Mouse (Mus musculus) C2C12 (cell line): ENCODE measurements around the gene Slc2a4. TPM values are rescaled to one million over a fixed set of nuclear protein-coding genes. Genes with fewer than 3 reads are reported as not detected.

Source experiments
- H3K27me3 ChIP-seq: one replicate; pipeline ENCODE4 v1.6.1; 2011; ENCODE audit not compliant: control insufficient read depth, insufficient read depth, insufficient read length
- H3K36me3 ChIP-seq: one replicate; pipeline ENCODE4 v1.6.1; 2011; ENCODE audit not compliant: control insufficient read depth, insufficient read depth
- H3K4me3 ChIP-seq: one replicate; pipeline ENCODE4 v1.5.1; 2011; ENCODE audit warnings: mild to moderate bottlenecking, control low read depth; ENCODE audit not compliant: poor library complexity, insufficient read depth, severe bottlenecking
- H3K79me2 ChIP-seq: one replicate; pipeline ENCODE4 v1.6.1; 2011; ENCODE audit not compliant: control insufficient read depth, insufficient read depth
- H3K79me3 ChIP-seq: one replicate; pipeline ENCODE4 v1.6.1; 2011; ENCODE audit warnings: low read depth, control low read depth
- H3ac ChIP-seq: one replicate; pipeline ENCODE3; 2011; ENCODE audit warnings: low read depth; ENCODE audit not compliant: control insufficient read depth, insufficient read length
- CEBPB ChIP-seq: IDR thresholded peaks from one replicate; pipeline ENCODE4 v1.6.1; 2011; ENCODE audit warnings: low read depth, mild to moderate bottlenecking, control low read depth, moderate library complexity
- CTCF ChIP-seq: IDR thresholded peaks from one replicate; pipeline ENCODE4 v1.5.1; 2011; ENCODE audit not compliant: control insufficient read depth, insufficient read depth, insufficient read length
- FOSL1 ChIP-seq: IDR thresholded peaks from one replicate; pipeline ENCODE4 v1.8.0; 2011; ENCODE audit warnings: mild to moderate bottlenecking, low read length; ENCODE audit not compliant: poor library complexity, insufficient read depth, severe bottlenecking
- MAX ChIP-seq: IDR thresholded peaks from one replicate; pipeline ENCODE4 v1.6.1; 2011; ENCODE audit warnings: mild to moderate bottlenecking, control low read depth
- MYOD1 ChIP-seq: IDR thresholded peaks from one replicate; pipeline ENCODE4 v1.6.1; 2011; ENCODE audit warnings: low read depth; ENCODE audit not compliant: control insufficient read depth, insufficient read length
- MYOG ChIP-seq: IDR thresholded peaks from one replicate; pipeline ENCODE4 v1.6.1; 2011; ENCODE audit not compliant: control insufficient read depth, insufficient read length; ENCODE audit errors: extremely low read depth
- USF1 ChIP-seq: IDR thresholded peaks from one replicate; pipeline ENCODE4 v1.6.1; 2011; ENCODE audit warnings: low read depth, mild to moderate bottlenecking, control low read depth, moderate library complexity
- polyA plus RNA-seq: library from polyadenylated mRNA; unstranded; fragments of >200 nt; fragmentation: generic; extraction: Trizol; gene quantifications from one replicate; pipeline ENCODE4 v1.2.1, GENCODE M21; 2012; ENCODE audit warnings: missing spikeins

Slc2a4 gene
- polyA plus RNA-seq, 1 experiment = 0.53 TPM

- H3K79me3 ChIP-seq = peaks cover 61% of the 10 kb centered on the region
- H3K79me2 ChIP-seq = peaks cover 70% of the 10 kb centered on the region
- H3K36me3 ChIP-seq = peaks cover 55% of the 10 kb centered on the region
- H3K4me3 ChIP-seq = peak overlapping the region; percentile 94
- H3K27me3 ChIP-seq = no peaks in the 10 kb centered on the region
- peak overlapping the region; percentile 90 for H3ac ChIP-seq
- TF ChIP-seq CTCF = no peak
- no peak for TF ChIP-seq CEBPB
- TF ChIP-seq FOSL1 = no peak
These were observed 31.8 kb upstream of the Slc2a4 start for GRCm38 (mm10) chr11:69979827-69980195.

- Histone ChIP-seq H3K4me3 (no peak overlapping the region), H3ac (no peak overlapping the region), H3K36me3 (peaks cover 70% of the 10 kb centered on the region), H3K79me2 (peaks cover 34% of the 10 kb centered on the region), H3K79me3 (peaks cover 31% of the 10 kb centered on the region), H3K27me3 (no peaks in the 10 kb centered on the region)
- TF ChIP-seq MAX = no peak
- TF ChIP-seq CTCF = no peak
- no peak for TF ChIP-seq CEBPB
- TF ChIP-seq MYOG = no peak
- TF ChIP-seq MYOD1 = no peak
These were observed 28.3 kb upstream of the Slc2a4 start for GRCm38 (mm10) chr11:69976271-69976670.

- Histone ChIP-seq H3K79me2 (peaks cover 28% of the 10 kb centered on the region), H3K4me3 (no peak overlapping the region), H3K36me3 (peaks cover 75% of the 10 kb centered on the region), H3K79me3 (peaks cover 26% of the 10 kb centered on the region), H3K27me3 (no peaks in the 10 kb centered on the region), H3ac (no peak overlapping the region)
- no peak for TF ChIP-seq MAX
- no peak for TF ChIP-seq CTCF
- TF ChIP-seq CEBPB = no peak
- TF ChIP-seq MYOG = no peak
- TF ChIP-seq USF1 = no peak
- no peak for TF ChIP-seq MYOD1
- TF ChIP-seq FOSL1 = no peak
These were observed 26.9 kb upstream of the Slc2a4 start for GRCm38 (mm10) chr11:69974907-69975306.

GRCm38 (mm10) chr11:69970775-69971174 lies 22.8 kb upstream of the Slc2a4 start:
- TF ChIP-seq MYOD1 = no peak
- TF ChIP-seq USF1 = no peak
- no peak for TF ChIP-seq FOSL1
- TF ChIP-seq MYOG = no peak
- TF ChIP-seq CEBPB = no peak
- no peak for TF ChIP-seq CTCF
- TF ChIP-seq MAX = no peak

GRCm38 (mm10) chr11:69970222-69970621 lies 22.2 kb upstream of the Slc2a4 start:
- Histone ChIP-seq H3K27me3 (peaks cover 10% of the 10 kb centered on the region), H3K79me3 (no peaks in the 10 kb centered on the region), H3K79me2 (no peaks in the 10 kb centered on the region), H3K36me3 (peaks cover 65% of the 10 kb centered on the region), H3K4me3 (no peak overlapping the region), H3ac (no peak overlapping the region)
- TF ChIP-seq MAX (no peak), CEBPB (no peak), MYOD1 (no peak), MYOG (no peak), CTCF (no peak), USF1 (no peak), FOSL1 (no peak)

More at GRCm38 (mm10) chr11:69970775-69971174, 22.8 kb upstream of the Slc2a4 start:
- peaks cover 69% of the 10 kb centered on the region for H3K36me3 ChIP-seq
- no peaks in the 10 kb centered on the region for H3K79me3 ChIP-seq
- H3K79me2 ChIP-seq = no peaks in the 10 kb centered on the region
- peaks cover 7% of the 10 kb centered on the region for H3K27me3 ChIP-seq
- no peak overlapping the region for H3ac ChIP-seq
- H3K4me3 ChIP-seq = no peak overlapping the region

GRCm38 (mm10) chr11:69968793-69969192 lies 20.8 kb upstream of the Slc2a4 start:
- no peaks in the 10 kb centered on the region for H3K79me2 ChIP-seq
- no peaks in the 10 kb centered on the region for H3K79me3 ChIP-seq
- H3K36me3 ChIP-seq = peaks cover 50% of the 10 kb centered on the region
- TF ChIP-seq CEBPB (no peak), FOSL1 (no peak), MAX (no peak), MYOG (no peak), USF1 (no peak)
- H3K27me3 ChIP-seq = peaks cover 17% of the 10 kb centered on the region
- H3K4me3 ChIP-seq = no peak overlapping the region
- H3ac ChIP-seq = no peak overlapping the region
